Mouse (Mus musculus) CD4-positive, CD25-positive, alpha-beta regulatory T cell, adult 2 months (primary cell): ENCODE results near the gene Ppp1r9a.

Experiments
- DNase-seq: peaks from one replicate; pipeline ENCODE4 v3.0.0-alpha.2; 2012; ENCODE audit warnings: low read depth, low spot score

Ppp1r9a gene

GRCm38 (mm10) chr6:5039316-5039715 is 136.6 kb downstream of the Ppp1r9a start:
- DNase-seq, result no peak

GRCm38 (mm10) chr6:5045854-5046253 is 143.1 kb downstream of the Ppp1r9a start:
- DNase-seq, result no peak

GRCm38 (mm10) chr6:5048025-5048424 is 145.3 kb downstream of the Ppp1r9a start:
- no peak for DNase-seq

GRCm38 (mm10) chr6:5052309-5052708 is 149.6 kb downstream of the Ppp1r9a start:
- DNase-seq, result no peak

GRCm38 (mm10) chr6:5054446-5055095 is 151.9 kb downstream of the Ppp1r9a start:
- DNase-seq, result no peak

- DNase-seq, result no peak
Measured at GRCm38 (mm10) chr6:5074736-5075135, 172.0 kb downstream of the Ppp1r9a start.

GRCm38 (mm10) chr6:5075680-5076079 is 173.0 kb downstream of the Ppp1r9a start:
- no peak for DNase-seq

GRCm38 (mm10) chr6:5078009-5078408 is 175.3 kb downstream of the Ppp1r9a start:
- DNase-seq, result no peak

GRCm38 (mm10) chr6:5079108-5079507 is 176.4 kb downstream of the Ppp1r9a start:
- no peak for DNase-seq

GRCm38 (mm10) chr6:5080094-5080493 is 177.4 kb downstream of the Ppp1r9a start:
- DNase-seq, result no peak

GRCm38 (mm10) chr6:5080496-5080895 is 177.8 kb downstream of the Ppp1r9a start:
- no peak for DNase-seq

GRCm38 (mm10) chr6:5081099-5081498 is 178.4 kb downstream of the Ppp1r9a start:
- no peak for DNase-seq

GRCm38 (mm10) chr6:5082144-5082543 is 179.4 kb downstream of the Ppp1r9a start:
- no peak for DNase-seq

- DNase-seq, result no peak
Measured at GRCm38 (mm10) chr6:5082740-5083139, 180.0 kb downstream of the Ppp1r9a start.

- DNase-seq, result no peak
Measured at GRCm38 (mm10) chr6:5083957-5084356, 181.2 kb downstream of the Ppp1r9a start.

GRCm38 (mm10) chr6:5091873-5092272 is 189.2 kb downstream of the Ppp1r9a start:
- no peak for DNase-seq

- no peak for DNase-seq
Measured at GRCm38 (mm10) chr6:5092795-5093194, 190.1 kb downstream of the Ppp1r9a start.

GRCm38 (mm10) chr6:5093516-5093915 is 190.8 kb downstream of the Ppp1r9a start:
- DNase-seq, result no peak

- DNase-seq, result no peak
Measured at GRCm38 (mm10) chr6:5095365-5095973, 192.8 kb downstream of the Ppp1r9a start.

- no peak for DNase-seq
Measured at GRCm38 (mm10) chr6:5097309-5097708, 194.6 kb downstream of the Ppp1r9a start.

- DNase-seq, result no peak
Measured at GRCm38 (mm10) chr6:5099282-5099681, 196.6 kb downstream of the Ppp1r9a start.

GRCm38 (mm10) chr6:5099842-5100241 is 197.1 kb downstream of the Ppp1r9a start:
- no peak for DNase-seq

- DNase-seq, result no peak
Measured at GRCm38 (mm10) chr6:5100347-5100746, 197.6 kb downstream of the Ppp1r9a start.

GRCm38 (mm10) chr6:5102741-5103140 is 200.0 kb downstream of the Ppp1r9a start:
- DNase-seq, result no peak
